Mouse (Mus musculus) ES-E14 (cell line): Measurements from ENCODE around the gene Smc5. TPM values are rescaled to one million over a fixed set of nuclear protein-coding genes. Genes with fewer than 3 reads are reported as not detected.

Experiments used
- DNase-seq: peaks from one replicate; pipeline ENCODE4 v3.0.0-alpha.2; 2013; ENCODE audit warnings: low read depth, low spot score
- H3K27ac ChIP-seq: 2 replicates; pipeline ENCODE4 v1.5.1; 2012; ENCODE audit warnings: low read depth, mild to moderate bottlenecking, low read length, moderate library complexity, mixed read lengths; ENCODE audit not compliant: poor library complexity, insufficient read depth, severe bottlenecking
- H3K36me3 ChIP-seq: 2 replicates; pipeline ENCODE4 v1.6.1; 2012; ENCODE audit warnings: mild to moderate bottlenecking, low read length, moderate library complexity, mixed read lengths; ENCODE audit not compliant: control insufficient read depth, poor library complexity, insufficient read depth, severe bottlenecking
- H3K4me1 ChIP-seq, 2 experiments: fragments of 150-350 bp in 1 of 2; sonication (generic) in 1 of 2; 2 replicates each; pipeline ENCODE4 v1.6.1; 2012; ENCODE audit warnings: low read length in 2 of 2, mild to moderate bottlenecking in 1 of 2, mixed read lengths in 1 of 2; ENCODE audit not compliant: control insufficient read depth in 2 of 2, insufficient read depth in 2 of 2, poor library complexity in 1 of 2
- H3K4me3 ChIP-seq, 2 experiments: fragments of 150-350 bp in 1 of 2; sonication (generic) in 1 of 2; 2 replicates each; pipeline ENCODE4 v1.5.1; 2012; ENCODE audit warnings: low read length in 2 of 2, low read depth in 1 of 2, mild to moderate bottlenecking in 1 of 2, mixed read lengths in 1 of 2; ENCODE audit not compliant: insufficient read depth in 1 of 2, poor library complexity in 1 of 2, severe bottlenecking in 1 of 2
- H3K9ac ChIP-seq: 2 replicates; pipeline ENCODE4 v1.6.1; 2012; ENCODE audit warnings: low read depth, mild to moderate bottlenecking, low read length, mixed read lengths; ENCODE audit not compliant: poor library complexity, insufficient read depth, severe bottlenecking
- H3K9me3 ChIP-seq: fragments of 150-350 bp; sonication (generic); 2 replicates; pipeline ENCODE4 v1.6.1; 2012; ENCODE audit warnings: low read depth, mild to moderate bottlenecking, low read length; ENCODE audit not compliant: control insufficient read depth, insufficient read depth
- CHD2 ChIP-seq: IDR thresholded peaks from 2 replicates; pipeline ENCODE4 v1.6.1; 2014; ENCODE audit warnings: mild to moderate bottlenecking, low read depth, low read length, inconsistent platforms
- HCFC1 ChIP-seq: IDR thresholded peaks from 2 replicates; pipeline ENCODE4 v1.6.1; 2012; ENCODE audit warnings: low read length, inconsistent platforms, borderline replicate concordance; ENCODE audit not compliant: insufficient read depth
- MAFK ChIP-seq: IDR thresholded peaks from 2 replicates; pipeline ENCODE4 v1.6.1; 2014; ENCODE audit warnings: mild to moderate bottlenecking, low read depth, low read length, inconsistent platforms; ENCODE audit not compliant: insufficient read depth
- ZC3H11A ChIP-seq: IDR thresholded peaks from 2 replicates; pipeline ENCODE4 v1.6.1; 2012; ENCODE audit warnings: low read depth, mild to moderate bottlenecking, inconsistent platforms, low read length, borderline replicate concordance
- ZNF384 ChIP-seq: IDR thresholded peaks from 2 replicates; pipeline ENCODE4 v1.6.1; 2012; ENCODE audit warnings: low read depth, low read length, inconsistent platforms
- in situ Hi-C, 2 experiments: fragments of 600-800 bp; cut with MboI; formaldehyde crosslinking; loops; one replicate each; pipeline ENCODE4 v1.15.1; 2025; ENCODE audit warnings: low sequenced_read_pairs in 2 of 2, inconsistent platforms in 1 of 2; ENCODE audit not compliant: unreplicated experiment in 2 of 2
- total RNA-seq: library from RNA; depleted of rRNA; stranded (reverse); fragments of 300-350 nt; gene quantifications from 2 replicates; pipeline ENCODE4 v1.2.3, GENCODE M21; 2012; rRNA removed

The Smc5 gene
- total RNA-seq, 1 experiment: 57.8 TPM

DNA sequence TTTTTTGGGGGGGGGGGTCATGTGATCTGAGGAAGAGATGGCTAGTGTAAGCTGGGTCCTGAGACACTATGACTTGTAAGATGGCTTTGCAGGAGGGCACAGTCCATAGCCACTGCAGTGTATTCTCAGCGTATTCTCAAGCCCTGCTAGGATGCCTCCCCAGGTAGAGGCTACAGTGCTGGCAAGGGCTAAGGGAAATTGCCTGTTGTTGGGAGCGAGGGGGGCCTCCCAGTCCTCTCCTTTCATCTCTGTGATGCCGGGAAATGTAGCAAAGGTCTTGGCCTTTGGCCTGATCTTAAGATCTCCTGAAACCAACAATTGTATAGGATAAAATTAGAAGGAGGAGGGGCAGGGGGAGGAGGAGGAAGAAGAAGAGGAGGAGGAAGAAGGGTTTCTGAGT, 110.3 kb downstream of the Smc5 start:
- Histone ChIP-seq H3K4me3 (no peak overlapping the region), H3K9me3 (no peaks in the 10 kb centered on the region), H3K36me3 (peaks cover 33% of the 10 kb centered on the region), H3K27ac (no peak overlapping the region), H3K4me1 (peaks cover 10 to 21% of the 10 kb centered on the region in 2 experiments; a peak in 3 of 4 replicates), H3K9ac (no peak overlapping the region)
- in situ Hi-C loops: no loop called here
- no peak for DNase-seq
- TF ChIP-seq ZNF384 (no peak), CHD2 (no peak), HCFC1 (no peak)

DNA sequence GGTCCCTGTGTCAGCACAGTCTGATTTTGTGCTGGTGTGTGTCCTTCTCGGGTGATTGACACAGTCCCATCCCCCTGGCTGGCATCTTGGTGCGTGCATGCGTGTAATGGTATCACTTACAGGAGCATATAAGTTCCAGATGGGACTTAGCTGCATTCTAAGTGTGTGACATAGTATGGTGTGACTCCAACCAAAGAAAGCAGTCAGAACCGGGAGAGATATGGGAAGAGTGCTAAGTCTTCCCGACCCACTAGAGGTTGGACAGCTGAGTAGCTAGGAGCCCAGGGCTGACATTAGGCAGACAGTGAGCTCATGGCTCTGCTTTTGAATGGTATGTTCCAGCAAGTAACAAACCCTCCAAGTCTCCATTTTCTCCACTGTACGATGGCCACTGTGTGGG, 110.8 kb downstream of the Smc5 start:
- H3K9ac ChIP-seq: no peak overlapping the region
- no peaks in the 10 kb centered on the region for H3K9me3 ChIP-seq
- in situ Hi-C loops: no loop called here
- TF ChIP-seq MAFK: no peak
- no peak for TF ChIP-seq ZNF384
- TF ChIP-seq ZC3H11A: no peak
- TF ChIP-seq HCFC1: no peak
- TF ChIP-seq CHD2: no peak
- no peak overlapping the region for H3K4me3 ChIP-seq
- H3K36me3 ChIP-seq: peaks cover 33% of the 10 kb centered on the region
- peaks cover 8 to 20% of the 10 kb centered on the region in 2 experiments; a peak in 3 of 4 replicates for H3K4me1 ChIP-seq
- no peak for DNase-seq
- H3K27ac ChIP-seq: no peak overlapping the region; the same call in 1 of the 2 replicates

DNA sequence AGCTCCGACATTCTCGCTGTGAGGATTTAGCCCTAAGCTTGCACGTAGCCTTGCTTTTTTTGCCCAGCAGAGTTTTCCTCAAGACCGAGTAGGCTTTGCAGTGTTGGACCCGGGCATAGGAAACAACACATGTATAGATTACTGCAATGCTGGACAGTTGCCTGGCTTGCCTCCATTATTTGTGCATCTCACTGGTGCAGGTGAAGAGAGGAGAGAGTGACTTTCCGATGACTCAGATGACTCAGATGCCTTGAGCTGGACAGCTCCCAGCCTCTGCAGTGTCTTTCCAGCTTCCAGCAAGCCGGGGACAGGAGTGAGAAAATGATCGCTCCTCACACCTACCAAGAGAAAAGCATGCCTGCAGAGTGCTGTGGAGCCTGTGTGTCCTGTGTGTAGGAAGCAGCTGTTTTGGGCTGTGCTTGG, 111.3 kb downstream of the Smc5 start:
- no peaks in the 10 kb centered on the region for H3K9me3 ChIP-seq
- TF ChIP-seq HCFC1 (no peak), MAFK (peak; percentile 76), CHD2 (0 out of 2 replicates have a peak, but pooled peaks have one; percentile 15)
- in situ Hi-C loops: no loop called here
- no peak overlapping the region for H3K27ac ChIP-seq
- DNase-seq: no peak
- no peak overlapping the region for H3K9ac ChIP-seq
- peaks cover 33% of the 10 kb centered on the region for H3K36me3 ChIP-seq
- peaks cover 7 to 20% of the 10 kb centered on the region in 2 experiments for H3K4me1 ChIP-seq
- no peak overlapping the region for H3K4me3 ChIP-seq

DNA sequence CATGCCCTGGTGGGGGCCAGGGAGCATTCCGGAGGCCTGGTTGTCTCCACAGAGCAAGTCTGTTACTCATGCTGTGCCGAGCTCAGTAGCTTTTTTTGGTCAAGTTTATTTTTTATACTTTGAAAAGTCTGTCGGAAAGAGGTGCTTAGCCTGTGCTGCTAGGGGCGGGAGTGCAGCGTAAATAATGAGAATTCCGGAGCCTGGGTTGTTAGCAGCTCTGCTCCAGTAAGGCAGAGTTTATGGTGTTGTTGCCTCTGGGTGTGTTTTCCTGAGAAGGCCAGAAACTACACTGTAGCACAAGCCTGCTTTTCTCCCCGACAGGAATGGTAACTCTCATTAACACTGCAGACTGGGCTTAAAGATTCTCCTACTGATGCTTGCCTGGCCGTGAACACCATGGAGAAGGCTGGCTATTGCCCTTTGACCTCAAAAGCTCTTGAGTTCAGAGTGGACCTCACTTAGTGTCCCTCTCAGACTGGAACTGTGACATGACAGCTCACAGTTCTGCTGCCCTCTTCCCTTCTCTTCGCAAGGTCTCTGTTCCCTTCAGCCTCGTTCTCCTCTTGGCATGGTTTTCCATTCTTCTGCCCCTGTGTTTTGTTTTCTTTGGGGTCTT, 113.8 kb downstream of the Smc5 start:
- Histone ChIP-seq H3K4me3 (no peak overlapping the region), H3K36me3 (peaks cover 27% of the 10 kb centered on the region), H3K9ac (no peak overlapping the region), H3K27ac (peak overlapping the region; percentile 27; the same call in 1 of the 2 replicates), H3K9me3 (no peaks in the 10 kb centered on the region), H3K4me1 (peaks cover 9 to 20% of the 10 kb centered on the region in 2 experiments)
- no peak for DNase-seq
- TF ChIP-seq HCFC1 (no peak), CHD2 (no peak)
- in situ Hi-C loops: no loop called here

Other genes with a start within 250 kb of the Smc5 start
- 90.8 and 173 TPM in 2 replicates for gene Klf9, start 132.7 kb downstream of the Smc5 start, total RNA-seq
- 0.26 and 0.85 TPM in 2 replicates for gene Mamdc2, start 174.5 kb upstream of the Smc5 start, total RNA-seq